Mouse (Mus musculus) bone marrow macrophage, adult 2 months (primary cell): ENCODE results near the gene Nudt14. TPM values are rescaled to one million over a fixed set of nuclear protein-coding genes. Genes with fewer than 3 reads are reported as not detected.

Source experiments
- H3K27ac ChIP-seq: 2 replicates; pipeline ENCODE4 v1.5.1; 2012; ENCODE audit warnings: low read depth, low read length; ENCODE audit not compliant: insufficient read depth
- H3K4me1 ChIP-seq: 2 replicates; pipeline ENCODE4 v1.6.1; 2012; ENCODE audit warnings: low read length; ENCODE audit not compliant: control insufficient read depth, insufficient read depth
- H3K4me3 ChIP-seq: 2 replicates; pipeline ENCODE4 v1.5.1; 2012; ENCODE audit warnings: mild to moderate bottlenecking, low read length, moderate library complexity; ENCODE audit not compliant: insufficient read depth
- CTCF ChIP-seq: IDR thresholded peaks from 2 replicates; pipeline ENCODE4 v1.5.1; 2012; ENCODE audit warnings: low read depth, mild to moderate bottlenecking, low read length, moderate library complexity
- POLR2A ChIP-seq: IDR thresholded peaks from 2 replicates; pipeline ENCODE4 v1.6.1; 2012; ENCODE audit warnings: mild to moderate bottlenecking, low read depth, low read length, borderline replicate concordance
- polyA plus RNA-seq: library from polyadenylated mRNA; stranded (reverse); fragments of >200 nt; gene quantifications from 2 replicates; pipeline ENCODE4 v1.2.4, GENCODE M21; 2012; ENCODE audit not compliant: missing spikeins, insufficient read depth, insufficient read length

The Nudt14 gene
- polyA plus RNA-seq, 1 experiment = 32.1 TPM

DNA sequence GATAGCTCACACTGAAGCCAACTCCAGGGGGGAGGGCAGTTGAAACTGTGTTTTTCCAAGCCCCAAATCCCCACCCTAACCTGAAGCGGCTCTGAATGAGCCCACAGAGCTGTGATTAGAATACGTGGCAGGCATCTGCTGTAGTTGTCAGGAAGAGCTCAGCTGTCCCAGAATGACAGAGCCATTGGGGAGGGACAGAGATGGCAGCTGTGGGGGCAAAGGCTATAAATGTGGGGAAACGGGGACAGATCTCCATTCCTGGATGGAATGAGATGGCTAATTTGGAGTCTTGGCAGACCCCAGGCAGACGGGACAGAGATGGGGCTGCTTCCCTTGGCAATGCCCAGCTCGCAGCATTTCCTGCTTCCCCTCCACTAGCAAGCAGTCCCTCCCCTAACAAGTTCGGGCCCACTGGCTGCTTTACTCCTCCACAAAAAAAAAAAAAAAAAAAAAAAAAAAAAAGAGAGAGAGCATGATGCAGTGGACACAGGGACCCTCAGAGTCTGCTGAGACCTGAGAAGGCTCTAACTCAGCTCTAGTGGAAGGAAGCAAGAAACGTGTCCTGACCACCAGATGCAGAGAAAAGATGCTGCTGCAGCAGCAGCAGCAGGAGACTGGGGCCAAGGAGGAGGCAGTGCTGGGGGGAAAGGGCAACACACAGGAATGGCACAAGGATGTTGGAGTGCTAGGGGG lies 9.4 kb upstream of the Nudt14 start:
- no peak for TF ChIP-seq POLR2A
- TF ChIP-seq CTCF = no peak
- no peak overlapping the region for H3K4me3 ChIP-seq
- no peak overlapping the region for H3K27ac ChIP-seq
- H3K4me1 ChIP-seq = peaks cover 10% of the 10 kb centered on the region

GRCm38 (mm10) chr12:112950761-112951129 lies 8.8 kb upstream of the Nudt14 start:
- peaks cover 10% of the 10 kb centered on the region for H3K4me1 ChIP-seq
- TF ChIP-seq POLR2A = no peak
- no peak for TF ChIP-seq CTCF
- no peak overlapping the region for H3K27ac ChIP-seq
- H3K4me3 ChIP-seq = peak overlapping the region; percentile 68

DNA sequence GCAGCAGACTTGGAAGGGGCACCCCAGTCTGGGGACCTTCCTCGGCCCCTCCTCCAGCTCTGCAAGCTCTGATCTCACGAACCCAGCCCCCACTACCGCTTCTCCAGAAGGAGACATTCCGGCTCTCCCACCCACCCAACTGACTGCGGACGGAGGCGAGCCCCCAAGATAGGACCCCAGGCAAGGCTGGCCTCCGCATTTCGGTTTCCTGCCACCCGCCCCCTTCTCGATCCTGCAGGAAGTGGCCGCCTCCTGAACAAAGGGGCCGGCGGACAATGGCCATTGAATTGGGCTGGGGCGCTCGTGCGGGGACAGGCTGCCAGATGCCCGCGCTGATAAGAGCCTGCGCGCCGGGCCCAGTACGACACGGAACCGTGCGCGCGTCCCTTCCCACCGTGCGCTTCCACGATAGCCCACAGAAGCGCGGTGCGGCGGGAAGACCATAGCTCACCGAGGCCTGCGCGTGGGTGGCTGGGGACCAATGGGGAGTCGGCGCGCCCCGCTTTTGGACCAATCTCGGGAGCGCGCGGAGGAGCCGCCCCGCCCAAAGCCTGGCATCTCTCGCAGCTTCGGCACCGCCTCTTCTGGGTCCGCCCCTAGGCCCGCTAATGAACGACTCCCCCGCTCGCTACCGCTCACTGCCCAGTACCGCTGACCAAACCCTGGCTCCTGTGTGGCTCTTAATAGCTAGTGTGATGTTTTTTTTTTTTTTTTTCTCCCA lies 8.3 kb upstream of the Nudt14 start:
- no peak for TF ChIP-seq CTCF
- no peak for TF ChIP-seq POLR2A
- Histone ChIP-seq H3K4me1 (peaks cover 10% of the 10 kb centered on the region), H3K27ac (no peak overlapping the region), H3K4me3 (peak overlapping the region; percentile 68)

GRCm38 (mm10) chr12:112947307-112947706 lies 5.4 kb upstream of the Nudt14 start:
- H3K4me1 ChIP-seq = peaks cover 2% of the 10 kb centered on the region
- TF ChIP-seq CTCF (no peak), POLR2A (no peak)
- no peak overlapping the region for H3K4me3 ChIP-seq
- no peak overlapping the region for H3K27ac ChIP-seq

GRCm38 (mm10) chr12:112943669-112944068 lies 1.7 kb upstream of the Nudt14 start:
- TF ChIP-seq POLR2A = no peak
- no peak for TF ChIP-seq CTCF
- peaks cover 9% of the 10 kb centered on the region for H3K4me1 ChIP-seq

GRCm38 (mm10) chr12:112941156-112941775 lies 658 bp downstream of the Nudt14 start:
- Histone ChIP-seq H3K27ac (no peak overlapping the region), H3K4me1 (peaks cover 11% of the 10 kb centered on the region), H3K4me3 (peak overlapping the region; percentile 82)
- TF ChIP-seq CTCF = no peak
- TF ChIP-seq POLR2A = no peak

More at GRCm38 (mm10) chr12:112943669-112944068, 1.7 kb upstream of the Nudt14 start:
- Histone ChIP-seq H3K4me3 (no peak overlapping the region), H3K27ac (no peak overlapping the region)

GRCm38 (mm10) chr12:112940710-112941109 lies 1.2 kb downstream of the Nudt14 start:
- no peak for TF ChIP-seq POLR2A
- TF ChIP-seq CTCF = no peak

GRCm38 (mm10) chr12:112940238-112940637 lies 1.7 kb downstream of the Nudt14 start:
- peaks cover 11% of the 10 kb centered on the region for H3K4me1 ChIP-seq
- no peak for TF ChIP-seq POLR2A
- TF ChIP-seq CTCF = no peak
- no peak overlapping the region for H3K27ac ChIP-seq
- no peak overlapping the region for H3K4me3 ChIP-seq

More at GRCm38 (mm10) chr12:112940710-112941109, 1.2 kb downstream of the Nudt14 start:
- no peak overlapping the region for H3K4me3 ChIP-seq
- no peak overlapping the region for H3K27ac ChIP-seq
- peaks cover 11% of the 10 kb centered on the region for H3K4me1 ChIP-seq

- TF ChIP-seq CTCF = peak; percentile 17; the same call in 1 of the 2 replicates
- TF ChIP-seq POLR2A = no peak
- Histone ChIP-seq H3K27ac (no peak overlapping the region), H3K4me1 (peaks cover 11% of the 10 kb centered on the region), H3K4me3 (no peak overlapping the region)
Measured at GRCm38 (mm10) chr12:112938873-112939565, 2.9 kb downstream of the Nudt14 start.

DNA sequence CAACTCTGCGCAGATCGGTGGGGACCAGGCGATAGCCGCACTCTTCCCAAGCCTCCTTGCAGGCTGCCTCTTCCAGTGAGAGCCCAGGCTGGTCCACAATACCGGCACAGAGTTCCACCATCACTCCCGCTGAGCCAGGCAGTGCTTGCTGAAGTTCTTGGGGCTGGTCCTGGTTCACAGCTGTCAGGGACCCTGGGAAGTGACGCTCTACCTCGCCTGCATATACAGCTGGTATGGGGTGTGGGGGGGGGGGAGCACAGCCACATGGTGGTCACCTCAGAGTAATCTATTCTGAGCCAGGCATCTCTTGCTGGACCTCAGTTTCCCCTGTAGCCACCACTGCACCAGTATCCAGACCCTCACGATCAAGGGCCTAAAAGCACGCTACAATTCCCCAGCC lies 3.6 kb downstream of the Nudt14 start:
- Histone ChIP-seq H3K4me1 (peaks cover 11% of the 10 kb centered on the region), H3K4me3 (no peak overlapping the region), H3K27ac (no peak overlapping the region)
- TF ChIP-seq CTCF (no peak), POLR2A (no peak)
